Mouse (Mus musculus): Measurements from ENCODE around the gene Def6.
"Not testable (repeated sequence)": the region's sequence is repeated elsewhere in the genome, so short reads cannot be mapped to it uniquely, and the experiment has no call there.

The Def6 gene

DNA sequence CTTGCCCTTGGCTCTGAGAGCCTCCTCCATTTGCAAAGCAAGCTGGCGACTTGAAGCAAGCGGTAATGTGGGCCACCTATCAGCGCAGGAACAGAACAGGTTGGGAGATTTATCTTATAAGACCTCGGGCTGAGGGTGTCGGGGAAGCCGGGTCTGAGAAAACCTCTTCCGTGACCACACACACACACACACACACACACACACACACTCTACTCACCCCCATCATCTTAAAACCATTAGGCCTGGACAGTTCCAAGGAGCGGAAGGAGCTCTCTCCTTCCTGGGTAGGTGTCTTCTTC is 685 bp downstream of the Def6 start:
- no peak for DNase-seq (ENCODE audit: extremely low spot score)

DNA sequence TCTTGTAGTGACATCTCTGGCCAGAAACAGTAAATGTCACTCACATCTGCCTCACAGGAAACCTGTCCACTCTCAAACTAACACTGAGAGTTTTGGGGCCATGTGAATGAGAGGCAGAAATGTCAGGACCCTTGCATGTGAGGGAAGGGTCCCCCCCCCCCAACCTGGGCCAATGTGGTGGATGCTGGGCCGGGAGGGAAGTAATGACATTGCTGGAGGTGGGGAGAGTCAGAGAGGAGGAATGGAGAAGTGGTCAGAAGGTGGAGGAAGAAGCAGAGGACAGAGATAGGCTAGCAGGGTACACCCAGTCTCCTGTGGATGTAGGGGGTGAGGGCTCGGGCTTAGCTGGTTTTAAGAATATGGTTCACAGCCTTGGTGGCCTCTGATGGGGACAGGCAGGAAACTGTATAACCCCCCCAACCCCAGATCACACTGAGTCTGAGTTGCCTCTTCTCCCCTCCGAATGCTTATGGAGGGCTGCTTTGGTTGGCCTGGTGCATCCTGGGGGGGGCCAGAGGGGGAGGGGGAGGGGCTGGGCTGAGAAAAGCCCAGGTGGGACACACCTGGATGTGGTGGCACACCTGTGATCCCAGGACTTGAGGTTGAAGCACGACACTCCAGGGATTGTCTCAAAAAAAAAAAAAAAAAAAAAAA is 2.0 kb downstream of the Def6 start:
- DNase-seq (ENCODE audit: extremely low spot score) = no peak

DNA sequence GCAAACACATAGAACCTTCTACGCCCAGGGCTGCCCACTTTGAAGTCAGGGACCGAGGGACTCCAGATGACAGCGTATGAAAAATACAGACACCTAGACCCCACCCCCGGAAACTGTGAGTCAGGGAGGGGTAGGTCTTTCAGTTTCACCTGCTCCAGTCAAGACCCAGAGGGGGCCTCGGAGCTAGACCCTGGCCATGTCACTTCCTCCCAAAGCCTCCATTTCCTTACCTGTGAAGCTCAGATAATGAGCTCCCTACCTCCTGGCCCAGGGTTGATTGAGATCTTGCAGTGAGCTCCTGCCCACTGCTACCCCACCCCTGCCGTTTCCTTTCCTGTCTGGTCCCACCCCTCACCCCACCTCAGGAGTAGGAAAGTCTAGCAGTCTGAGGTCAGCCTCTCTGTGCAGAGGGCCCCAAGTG is 4.4 kb downstream of the Def6 start:
- no peak for DNase-seq (ENCODE audit: extremely low spot score)

DNA sequence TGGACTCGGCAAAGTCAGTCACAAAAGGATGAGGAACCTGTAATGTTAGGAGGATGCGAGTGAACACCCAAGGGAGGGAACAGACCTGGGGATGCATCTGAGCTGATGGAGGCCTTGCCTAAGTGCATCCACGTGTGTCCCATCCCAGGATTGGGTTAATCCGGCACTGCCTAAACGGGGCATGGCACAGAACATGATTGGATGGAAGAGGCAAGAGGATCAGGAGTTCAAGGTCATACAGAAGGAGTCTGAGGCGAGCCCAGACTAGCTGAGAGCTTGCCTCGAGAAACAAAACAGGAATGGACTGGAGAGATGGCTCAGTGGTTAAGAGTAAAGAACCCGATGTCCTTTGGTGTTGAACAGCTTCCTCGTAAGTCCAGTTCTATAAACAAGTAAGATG is 4.8 kb downstream of the Def6 start:
- no peak for DNase-seq (ENCODE audit: extremely low spot score)

DNA sequence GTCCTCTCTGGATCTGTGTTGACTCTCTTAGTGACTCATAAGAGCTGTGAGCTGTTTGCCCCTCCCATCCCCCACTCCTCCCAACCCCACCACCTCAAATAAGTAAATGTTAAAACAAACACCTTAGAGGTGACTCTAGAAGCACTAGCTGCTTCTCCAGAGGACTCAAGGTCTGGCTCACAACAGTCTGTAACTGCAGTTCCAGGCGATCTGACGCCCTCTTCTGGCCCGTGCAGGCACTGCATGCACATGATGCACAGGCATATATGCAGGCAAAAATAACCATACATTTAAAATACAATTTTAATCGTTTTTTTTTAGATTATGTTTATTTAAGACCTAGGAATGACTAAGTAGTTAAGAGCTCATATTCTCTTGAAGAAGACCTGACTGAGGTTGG is 5.7 kb downstream of the Def6 start:
- DNase-seq (ENCODE audit: extremely low spot score) = no peak

DNA sequence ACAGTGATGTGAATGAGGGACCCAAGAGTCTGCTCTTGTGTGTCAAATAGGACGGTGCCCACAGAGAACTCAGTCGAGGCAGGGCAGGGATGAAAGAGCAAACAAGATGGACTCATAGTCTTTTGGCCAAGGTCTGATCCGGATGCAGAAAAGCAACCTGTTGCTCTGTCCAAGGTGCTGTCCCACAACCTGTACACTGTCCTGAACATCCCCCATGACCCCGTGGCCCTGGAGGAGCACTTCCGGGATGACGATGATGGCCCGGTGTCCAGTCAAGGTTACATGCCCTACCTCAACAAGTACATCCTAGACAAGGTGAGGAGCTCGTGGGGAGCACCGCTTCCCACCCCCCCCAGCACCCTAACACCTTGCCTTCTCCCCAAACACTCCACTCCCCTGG is 9.2 kb downstream of the Def6 start:
- no peak for DNase-seq (ENCODE audit: extremely low spot score)

DNA sequence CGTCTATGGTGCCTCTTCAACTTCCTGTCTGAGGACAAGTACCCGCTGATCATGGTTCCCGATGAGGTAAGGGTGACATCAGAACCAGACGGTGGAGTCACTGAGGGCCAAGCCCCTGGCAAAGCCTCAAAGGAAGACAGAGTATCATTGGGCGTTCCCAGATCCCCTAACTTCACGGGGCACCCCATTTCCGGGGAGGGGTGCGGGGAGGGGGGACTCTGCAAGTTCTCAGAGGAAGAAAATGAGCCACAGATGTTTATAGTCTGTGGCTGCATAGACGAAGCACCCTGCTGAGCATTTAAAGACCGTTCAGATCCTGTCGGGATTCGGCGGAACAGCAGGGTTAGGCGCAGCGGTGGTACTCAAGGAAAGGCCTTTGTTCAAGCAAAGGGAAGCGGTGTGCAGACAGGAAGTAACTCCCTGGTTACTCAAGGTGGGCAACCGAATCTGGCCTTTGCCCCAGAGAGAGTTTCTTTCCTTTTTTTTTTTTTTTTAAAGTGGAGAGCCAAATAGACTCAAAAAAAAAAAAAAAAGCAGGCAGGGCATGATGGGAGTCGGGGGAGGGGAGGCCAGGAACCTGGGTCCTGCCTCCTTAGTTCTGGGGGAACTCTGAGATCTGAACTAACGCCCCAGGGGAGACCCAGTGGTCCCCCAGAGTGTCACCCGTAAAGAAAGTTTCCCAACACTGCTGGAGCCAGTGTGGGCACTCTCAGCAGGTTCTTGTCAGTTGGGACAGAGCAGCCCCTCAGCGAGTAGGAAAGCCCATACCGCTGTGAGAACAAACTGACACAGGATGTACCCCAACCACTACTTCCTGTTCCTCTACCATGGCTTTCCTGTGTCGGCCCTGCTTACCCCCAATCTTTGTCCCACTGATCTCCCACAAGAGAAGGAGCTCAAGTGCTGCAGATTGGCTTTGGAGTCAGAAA is 10.4 kb downstream of the Def6 start:
- no peak for DNase-seq (ENCODE audit: extremely low spot score)

DNA sequence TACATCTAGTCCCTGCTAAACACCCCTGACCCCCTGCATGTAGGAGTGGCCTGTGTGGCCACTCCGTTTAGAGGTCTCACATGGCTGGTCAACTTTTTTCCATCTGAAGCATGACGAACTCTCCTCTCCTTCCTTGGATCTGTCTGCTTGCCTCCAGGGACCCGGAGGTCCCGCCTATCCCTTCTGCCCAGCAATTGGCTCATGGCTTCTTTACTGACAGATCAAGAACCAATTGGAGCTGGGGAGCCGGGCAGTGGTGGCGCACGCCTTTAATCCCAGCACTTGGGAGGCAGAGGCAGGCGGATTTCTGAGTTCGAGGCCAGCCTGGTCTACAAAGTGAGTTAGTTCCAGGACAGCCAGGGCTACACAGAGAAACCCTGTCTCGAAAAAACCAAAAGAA is 14.9 kb downstream of the Def6 start:
- DNase-seq (ENCODE audit: extremely low spot score) = not testable (repeated sequence)

DNA sequence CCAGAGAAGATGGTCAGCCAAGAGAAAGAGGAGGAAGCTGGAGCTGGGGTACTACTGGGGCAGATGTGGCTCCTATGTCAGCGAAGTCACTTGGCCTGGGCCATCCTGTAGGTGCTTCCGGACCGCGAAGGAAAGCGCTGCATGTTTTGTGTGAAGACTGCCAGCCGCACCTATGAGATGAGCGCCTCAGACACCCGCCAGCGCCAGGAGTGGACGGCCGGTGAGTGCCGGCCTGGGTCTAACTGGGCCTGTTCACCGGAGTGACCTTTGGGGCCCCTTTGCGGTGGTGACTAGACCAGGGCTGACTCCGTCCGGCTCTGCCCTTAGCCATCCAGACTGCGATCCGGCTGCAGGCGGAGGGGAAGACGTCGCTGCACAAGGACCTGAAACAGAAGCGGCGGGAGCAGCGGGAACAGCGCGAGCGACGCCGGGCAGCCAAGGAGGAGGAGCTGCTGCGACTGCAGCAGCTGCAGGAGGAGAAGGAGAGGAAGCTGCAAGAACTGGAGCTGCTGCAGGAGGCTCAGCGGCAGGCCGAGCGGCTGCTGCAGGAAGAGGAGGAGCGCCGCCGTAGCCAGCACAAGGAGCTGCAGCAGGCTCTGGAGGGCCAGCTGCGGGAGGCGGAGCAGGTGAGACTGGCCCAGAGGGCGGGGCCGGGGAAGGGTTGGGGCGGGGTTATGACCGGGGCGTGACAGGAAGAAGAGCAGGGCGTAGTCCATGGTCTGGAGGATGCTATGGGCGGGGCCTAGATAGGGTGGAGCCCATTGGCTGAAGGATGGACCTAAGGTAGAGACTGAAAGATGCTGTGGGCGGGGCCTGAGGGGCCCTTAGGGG is 16.2 kb downstream of the Def6 start:
- DNase-seq (ENCODE audit: extremely low spot score) = peak; percentile 99

DNA sequence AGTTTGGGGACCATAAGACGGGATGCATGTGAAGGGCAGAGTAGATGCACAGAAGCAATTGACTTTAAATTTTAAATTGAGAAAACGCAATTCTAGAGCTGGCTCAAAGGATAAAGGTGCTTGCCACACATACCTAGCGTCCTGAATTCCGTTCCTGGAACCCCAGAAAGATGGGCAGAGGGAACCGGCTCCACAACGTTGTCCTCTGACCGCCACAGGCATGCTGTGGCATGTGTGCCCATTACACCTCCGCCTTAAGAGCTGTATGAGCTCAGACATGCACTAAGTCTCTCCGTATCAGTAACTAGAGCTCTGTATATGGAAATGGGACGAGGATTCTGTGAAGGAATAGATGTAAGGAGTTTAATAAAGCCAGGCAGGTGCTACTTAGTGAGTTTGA is 17.0 kb downstream of the Def6 start:
- no peak for DNase-seq (ENCODE audit: extremely low spot score)

DNA sequence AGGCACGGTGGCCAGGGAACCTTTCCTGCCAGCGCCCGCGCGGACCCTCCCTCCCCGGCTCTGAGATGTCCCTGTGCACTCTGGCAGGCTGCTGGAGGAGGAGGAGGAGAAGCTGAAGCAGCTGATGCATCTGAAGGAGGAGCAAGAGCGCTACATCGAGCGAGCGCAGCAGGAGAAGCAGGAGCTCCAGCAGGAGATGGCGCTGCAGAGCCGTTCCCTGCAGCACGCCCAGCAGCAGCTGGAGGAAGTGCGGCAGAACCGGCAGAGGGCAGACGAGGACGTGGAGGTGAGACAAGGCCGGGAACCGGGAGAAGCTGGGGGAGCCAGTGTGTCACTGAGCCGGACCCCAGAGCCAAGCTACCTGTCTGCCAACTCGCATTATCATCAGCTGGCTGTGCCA is 18.4 kb downstream of the Def6 start:
- peak; percentile 89 for DNase-seq (ENCODE audit: extremely low spot score)

DNA sequence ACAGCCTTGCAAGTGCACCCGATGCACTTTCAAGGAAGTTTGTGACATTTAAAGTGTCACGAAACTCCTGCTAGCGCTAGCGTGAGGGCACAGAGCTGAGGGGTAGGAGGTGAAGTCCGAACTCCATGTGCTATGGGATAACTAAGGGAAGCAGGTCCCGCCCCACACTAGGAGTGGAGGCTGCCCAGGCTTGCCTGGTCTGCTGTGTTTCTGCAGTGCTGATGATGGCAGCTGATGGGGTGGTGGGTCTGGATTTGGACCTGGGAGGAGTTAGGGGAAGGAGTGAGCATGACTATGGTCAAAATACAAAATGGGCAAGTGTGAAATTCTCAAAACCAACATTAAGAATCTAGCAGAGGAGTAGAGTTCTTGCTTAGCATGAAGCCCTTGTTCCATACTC is 22.9 kb downstream of the Def6 start:
- DNase-seq (ENCODE audit: extremely low spot score) = no peak

DNA sequence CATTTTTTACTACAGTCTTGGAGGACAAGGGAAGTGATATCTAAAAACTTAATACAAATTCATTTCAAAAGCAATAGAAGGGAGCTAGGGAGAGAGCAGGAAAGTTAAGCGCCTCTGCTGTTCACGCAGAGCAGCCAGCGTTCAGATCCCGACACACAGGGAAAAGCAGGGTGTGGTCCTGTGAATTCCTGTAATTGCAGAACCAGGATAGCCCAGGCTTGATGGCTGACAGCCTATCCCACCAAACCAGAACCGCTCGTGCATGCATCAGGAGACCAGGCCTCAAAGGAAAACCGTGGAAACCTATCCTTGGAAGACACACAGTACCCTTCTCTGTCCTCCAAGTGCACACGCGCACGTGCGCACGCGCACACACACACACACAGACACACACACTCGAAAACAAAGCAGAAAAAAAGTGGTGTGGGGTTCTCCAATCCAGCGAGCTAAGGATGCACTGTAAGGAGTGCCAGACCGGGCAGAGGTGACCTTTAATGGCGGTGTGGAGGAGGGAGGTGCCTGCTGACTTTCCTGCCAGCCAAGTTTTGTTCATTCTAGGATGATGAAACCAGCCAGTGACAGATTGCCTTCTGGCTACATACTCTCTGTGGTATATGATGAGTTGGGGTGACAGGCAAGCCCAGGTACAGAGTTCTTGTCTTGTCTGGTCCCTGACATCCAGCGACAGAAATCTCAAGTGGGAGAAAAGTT is 23.6 kb downstream of the Def6 start:
- no peak for DNase-seq (ENCODE audit: extremely low spot score)

DNA sequence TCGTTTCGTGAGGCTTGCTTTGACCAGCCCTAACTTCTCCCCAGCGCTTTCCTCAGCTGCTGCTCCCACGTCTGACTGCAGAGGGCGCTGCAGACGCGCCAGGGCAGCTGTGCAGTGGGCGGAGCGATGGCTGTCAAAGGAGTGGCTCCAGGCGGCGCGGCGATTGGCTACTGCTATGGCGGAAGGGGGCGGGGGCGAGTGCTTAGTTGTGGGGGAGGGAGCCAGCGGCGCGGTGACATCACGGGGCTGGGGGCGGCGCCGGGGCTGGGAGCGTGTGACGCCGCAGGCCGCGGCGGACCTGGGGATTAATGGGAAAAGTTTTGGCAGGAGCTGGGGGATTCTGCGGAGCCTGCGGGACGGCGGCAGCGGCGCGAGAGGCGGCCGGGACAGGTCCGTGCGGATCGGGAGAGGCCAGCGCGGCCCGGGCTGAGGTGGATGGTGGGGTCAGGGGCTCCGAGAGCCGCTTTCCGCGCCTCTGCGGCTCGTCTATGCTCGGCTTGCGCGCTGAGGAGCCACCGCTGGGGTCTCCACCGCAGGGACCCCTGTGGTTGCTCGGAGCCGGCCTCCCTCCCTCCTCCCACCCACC is 25.0 kb downstream of the Def6 start, which contains the start of gene Ppard:
Gene Ppard (plus strand): TSS at position 226 of the 586 bp plus-strand sequence.
- peak; percentile 99 for DNase-seq (ENCODE audit: extremely low spot score)

DNA sequence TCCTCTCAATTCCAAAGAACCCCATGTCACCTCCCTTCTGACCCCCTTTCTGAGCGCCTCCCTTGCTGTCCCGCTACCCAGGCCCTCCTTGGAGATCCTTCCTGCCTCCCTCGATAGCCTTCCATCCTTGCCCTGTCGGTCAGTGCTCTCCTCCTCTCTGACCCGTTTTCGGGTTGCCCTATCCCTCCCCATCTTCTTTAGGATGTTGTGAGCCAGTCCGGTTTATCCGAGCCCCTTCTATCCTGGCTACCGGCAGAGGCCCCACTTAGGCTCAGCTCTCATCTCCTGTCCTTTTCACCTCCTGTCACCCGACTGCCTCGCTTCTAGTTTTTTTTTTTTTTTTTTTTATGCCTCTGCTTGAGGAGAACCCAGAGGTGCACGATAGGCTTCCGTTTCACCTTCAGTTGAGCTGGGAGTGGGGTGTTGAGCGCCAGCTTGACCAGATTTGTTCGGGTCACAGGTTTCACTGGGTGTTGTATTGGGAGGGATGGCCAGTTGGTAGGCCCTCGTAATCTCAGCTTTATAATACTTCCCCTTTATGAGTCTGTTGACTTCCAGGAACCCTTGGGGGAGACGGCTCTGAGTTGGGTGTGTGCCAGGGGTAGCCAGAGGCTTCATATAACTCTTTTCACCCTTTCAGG is 25.6 kb downstream of the Def6 start:
- no peak for DNase-seq (ENCODE audit: extremely low spot score)

DNA sequence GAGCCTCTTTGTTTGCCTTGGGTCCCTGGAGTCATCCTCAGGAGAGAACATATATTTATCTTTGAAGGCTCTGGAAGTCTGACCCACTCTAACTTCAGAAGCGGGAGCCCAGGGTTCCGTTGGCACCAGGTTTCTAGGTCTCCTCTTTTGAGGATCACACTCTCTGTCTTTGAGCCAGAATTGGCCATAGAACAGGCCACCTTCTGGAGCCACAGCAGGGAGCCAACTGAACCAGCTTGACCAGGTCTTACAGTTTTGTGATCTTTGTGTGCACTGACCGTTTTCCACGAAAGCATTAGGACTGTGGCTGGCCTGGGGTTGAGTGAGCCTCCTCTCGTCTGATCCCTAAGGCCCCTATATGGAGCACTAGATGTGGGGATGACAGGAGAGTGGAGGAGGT is 27.1 kb downstream of the Def6 start:
- DNase-seq (ENCODE audit: extremely low spot score) = no peak

DNA sequence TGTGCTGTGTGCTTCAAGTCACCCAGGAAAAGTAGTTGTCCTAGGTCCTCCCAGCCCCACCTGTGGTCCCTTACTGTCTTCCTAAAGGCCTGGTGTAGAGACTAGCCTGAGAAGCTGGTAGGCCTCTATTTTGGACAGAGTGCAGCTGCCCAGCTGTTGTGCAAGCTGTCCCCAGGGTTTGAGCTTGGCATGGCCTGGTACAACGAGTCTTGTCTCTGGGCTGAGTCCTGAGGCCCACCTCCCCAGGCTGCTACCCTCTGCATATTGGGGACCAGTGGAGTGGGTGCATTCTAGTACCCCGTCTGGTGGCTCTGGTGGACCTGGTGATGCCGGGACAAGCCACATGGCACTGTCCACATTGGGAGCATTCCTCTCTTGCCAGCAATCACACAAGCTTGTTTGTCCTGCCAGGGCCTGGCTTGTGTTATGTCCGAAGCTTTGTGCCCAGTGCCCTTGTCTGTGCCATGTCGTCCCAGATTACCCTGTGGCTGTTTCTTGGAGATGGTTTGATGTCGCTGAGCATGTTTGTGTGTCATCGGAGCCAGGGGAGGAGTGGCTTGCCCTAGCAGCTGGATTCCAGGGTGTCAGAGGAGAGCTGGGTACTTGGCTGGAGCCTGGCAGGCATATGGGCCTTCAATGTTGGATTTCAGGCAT is 28.5 kb downstream of the Def6 start:
- DNase-seq (ENCODE audit: extremely low spot score) = no peak

DNA sequence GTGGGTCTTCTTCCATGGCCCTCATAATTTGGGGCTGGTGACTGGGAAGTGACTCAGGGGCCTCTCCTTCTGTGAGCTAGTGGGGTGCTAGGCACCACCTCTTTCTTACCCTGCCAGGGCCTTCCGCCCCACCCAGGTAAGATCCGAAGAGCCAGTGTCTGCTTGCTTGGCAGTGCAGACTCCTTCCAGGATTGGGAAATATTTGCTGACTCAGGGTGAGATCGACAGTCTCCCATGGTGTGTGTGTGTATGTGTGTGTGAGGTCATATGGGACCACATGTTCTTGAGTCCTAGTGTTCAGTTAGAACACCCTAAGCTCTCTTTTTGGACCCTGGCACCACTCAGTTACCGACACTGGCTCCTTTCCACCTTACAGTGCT is 29.0 kb downstream of the Def6 start:
- no peak for DNase-seq (ENCODE audit: extremely low spot score)

DNA sequence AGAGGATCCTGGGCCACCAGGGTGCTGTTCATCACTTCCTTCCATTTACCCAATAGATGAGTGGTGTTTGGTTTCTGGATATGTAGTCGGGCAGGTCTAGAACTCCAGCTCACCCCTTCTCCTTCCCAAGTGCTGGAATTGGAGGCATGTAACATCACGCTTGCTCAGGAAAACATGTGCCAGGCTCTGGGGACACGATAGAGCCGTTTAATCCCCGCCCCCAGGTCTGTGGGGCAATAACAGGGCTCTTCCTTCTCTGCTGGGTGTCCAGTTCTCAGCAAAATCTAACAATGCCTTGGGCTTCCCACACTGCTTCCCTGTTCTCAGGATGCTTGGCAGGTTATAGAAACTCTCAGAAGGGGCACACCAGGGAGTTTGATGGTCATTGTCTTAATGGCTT is 29.8 kb downstream of the Def6 start:
- no peak for DNase-seq (ENCODE audit: extremely low spot score)

DNA sequence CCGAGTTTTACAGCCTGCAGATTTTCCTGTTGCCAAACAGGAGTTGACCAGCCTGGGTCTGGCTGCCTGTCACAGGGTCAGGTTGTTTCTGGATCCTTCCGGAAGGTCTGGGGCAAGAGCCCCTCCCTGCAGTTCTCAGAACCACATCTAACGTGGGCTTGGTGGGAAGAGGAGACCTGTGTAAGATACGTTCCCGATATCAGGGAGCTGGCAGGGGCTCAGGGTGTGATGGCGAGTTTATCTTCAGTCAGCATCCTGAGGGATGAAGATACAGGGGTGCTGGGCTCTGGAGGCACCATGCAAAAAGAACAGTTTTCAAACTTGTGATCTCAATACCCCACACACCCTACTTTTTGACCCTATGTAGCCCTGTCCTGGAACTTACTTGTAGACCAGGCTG is 30.3 kb downstream of the Def6 start:
- no peak for DNase-seq (ENCODE audit: extremely low spot score)

DNA sequence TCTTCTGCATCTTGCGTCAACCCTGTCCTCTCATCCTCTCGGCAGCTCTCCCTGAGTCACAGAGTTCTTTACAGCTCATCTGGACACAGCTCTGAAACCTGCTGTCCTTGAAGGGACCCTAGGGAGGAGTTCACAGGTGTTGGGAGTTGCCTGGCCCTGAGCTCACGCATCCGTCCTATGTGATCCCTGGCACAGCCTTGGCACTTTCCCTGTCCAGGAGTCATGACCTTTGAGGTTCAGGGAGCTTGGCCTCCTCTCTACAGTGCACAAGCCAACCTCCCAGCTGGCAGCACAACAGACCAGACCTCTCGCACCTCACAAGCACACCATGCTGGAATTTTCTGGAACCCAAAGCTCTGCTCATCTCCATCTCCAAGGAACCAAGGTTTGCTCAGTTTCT is 33.3 kb downstream of the Def6 start:
- DNase-seq (ENCODE audit: extremely low spot score) = no peak
